Comparison of ENCODE assay signal across 27 mouse cellular contexts in genomic region chr10:64886946-64887345, GRCm38 (mm10).
A peak's percentile ranks its signal among the peaks of the same experiment; 100 is the strongest.
DNase-seq lines count a peak whose midpoint lies in the region.
"Had no signal": no experiment of that assay in that cellular context is flagged by ENCODE, and none has a peak within 500 bp of the region (broad histone marks: within the 10 kb centered on the region; RNA-seq: fewer than 3 reads in every experiment).

No protein-coding gene starts in this region.

- DNase-seq in adrenal gland, adult 8-10 months: peak; percentile 0
- DNase-seq in adrenal gland, postnatal 14 days: no peak
- peak; percentile 7 for DNase-seq in retina, embryonic 14.5 days (ENCODE audit: low spot score)
- no peak for DNase-seq in retina, postnatal 1 day
- peak; percentile 96 for DNase-seq in cerebellum, adult 9-10 months
- DNase-seq in urinary bladder, postnatal 25 days (ENCODE audit: low spot score): no peak
- no peak for DNase-seq in embryonic facial prominence, embryonic 10.5 days (ENCODE audit: low spot score)
- DNase-seq in layer of hippocampus, adult 11-12 months (ENCODE audit: low spot score): no peak
- DNase-seq: gastrocnemius, postnatal 14 days; heart, adult 18-20 months; heart, postnatal 10 days; kidney, adult 9 months; kidney, postnatal 25 days; layer of hippocampus, postnatal 36 days; lung, adult 18-20 months; lung, postnatal 10 days; right cerebral cortex, postnatal 14 days; spleen, adult 18-20 months; thymus, postnatal 14 days had no signal

- 91% methylated on average over 9 of the region's 9 CpGs for WGBS in embryonic facial prominence, embryonic 10.5 days

- H3K9me3 ChIP-seq in embryonic facial prominence, embryonic 10.5 days: no peaks in the 10 kb centered on the region
- H3K9me3 ChIP-seq: embryonic facial prominence, embryonic 13.5 days; heart, embryonic 12.5 days; limb, embryonic 13.5 days; liver, embryonic 12.5 days; midbrain, embryonic 10.5 days; neural tube, embryonic 15.5 days had no signal

- H3K36me3 ChIP-seq in embryonic facial prominence, embryonic 10.5 days (replicated peaks): no peaks in the 10 kb centered on the region
- H3K36me3 ChIP-seq: embryonic facial prominence, embryonic 13.5 days; heart, embryonic 12.5 days; limb, embryonic 13.5 days; liver, embryonic 12.5 days; midbrain, embryonic 10.5 days; neural tube, embryonic 15.5 days had no signal

- H3K4me1 ChIP-seq in embryonic facial prominence, embryonic 10.5 days: no peaks in the 10 kb centered on the region
- H3K4me1 ChIP-seq: embryonic facial prominence, embryonic 13.5 days; heart, embryonic 12.5 days; limb, embryonic 13.5 days; liver, embryonic 12.5 days; midbrain, embryonic 10.5 days; neural tube, embryonic 15.5 days had no signal

- H3K27me3 ChIP-seq in embryonic facial prominence, embryonic 10.5 days (replicated peaks; ENCODE audit: low read depth, poor library complexity, severe bottlenecking): no peaks in the 10 kb centered on the region
- H3K27me3 ChIP-seq: embryonic facial prominence, embryonic 13.5 days; heart, embryonic 12.5 days; limb, embryonic 13.5 days; liver, embryonic 12.5 days; neural tube, embryonic 15.5 days had no signal

- no peak overlapping the region for H3K4me3 ChIP-seq in embryonic facial prominence, embryonic 10.5 days
- H3K4me3 ChIP-seq: embryonic facial prominence, embryonic 13.5 days; erythroblast, embryonic 14.5 days; heart, embryonic 12.5 days; limb, embryonic 13.5 days; liver, embryonic 12.5 days; midbrain, embryonic 10.5 days; neural tube, embryonic 15.5 days had no signal

- H3K27ac ChIP-seq in embryonic facial prominence, embryonic 10.5 days (replicated peaks): no peak overlapping the region
- H3K27ac ChIP-seq: embryonic facial prominence, embryonic 13.5 days; hindbrain, embryonic 14.5 days; limb, embryonic 13.5 days; liver, embryonic 12.5 days; midbrain, embryonic 10.5 days; neural tube, embryonic 15.5 days had no signal

Comparison
In these comparisons a context has a peak if more than half of its experiments do, and no peak if none do; other contexts are left out.
1. DNase-seq: peak in adrenal gland, adult 8-10 months (single experiment), retina, embryonic 14.5 days (single experiment) and cerebellum, adult 9-10 months (single experiment); none in adrenal gland, postnatal 14 days (single experiment), retina, postnatal 1 day (single experiment), urinary bladder, postnatal 25 days (single experiment), embryonic facial prominence, embryonic 10.5 days (single experiment) and layer of hippocampus, adult 11-12 months (single experiment).